Mouse (Mus musculus) kidney, adult 2 months (tissue): ENCODE results near the gene Cobl.

Experiments used
- CTCF ChIP-seq: fragments of 200-500 bp; conservative IDR thresholded peaks from 2 replicates; pipeline ENCODE4 v1.5.1; 2011; ENCODE audit warnings: low read depth, mild to moderate bottlenecking, control low read depth, low read length, moderate library complexity, mixed read lengths; ENCODE audit not compliant: insufficient read depth, insufficient read length
- POLR2A ChIP-seq: fragments of 200-500 bp; IDR thresholded peaks from one replicate; pipeline ENCODE4 v1.6.1; 2011; ENCODE audit warnings: low read depth, low read length, control low read depth

GRCm38 (mm10) chr11:12195390-12195789, 269.4 kb downstream of the Cobl start:
- TF ChIP-seq CTCF (no peak), POLR2A (no peak)
